Mouse (Mus musculus) layer of hippocampus, postnatal 14 days (tissue): ENCODE measurements around the gene Kcnh4. TPM values are rescaled to one million over a fixed set of nuclear protein-coding genes. Genes with fewer than 3 reads are reported as not detected.

ENCODE experiments used
- DNase-seq, 2 experiments: peaks; one replicate each; pipeline ENCODE4 v3.0.0; 2021 to 2022; ENCODE audit warnings: low spot score in 2 of 2, mixed read lengths in 1 of 2
- long read RNA-seq, 2 experiments: library from polyadenylated mRNA; stranded (forward); transcript quantifications; one replicate each; pipeline ENCODE4 v2.0.0; 2021
- total RNA-seq, 2 experiments: library from RNA; stranded (reverse); gene quantifications; 2 replicates each; pipeline ENCODE4 v1.2.3; 2021

The Kcnh4 gene
- total RNA-seq: 1 to 10 TPM; 1.0 to 1.3 TPM
- long read RNA-seq, experiment 1, partial matches to known transcripts: 2 of 2 reads
- long read RNA-seq, experiment 1, other reads (novel, unspliced or antisense): 0 of 2 reads
- long read RNA-seq, experiment 2: 0 reads

GRCm38 (mm10) chr11:100759611-100760233 is at the start of gene Kcnh4:
Kcnh4 (minus strand) TSS chr11:100759942.
- DNase-seq: peak in 1 of 2 experiments; percentile 87

DNA sequence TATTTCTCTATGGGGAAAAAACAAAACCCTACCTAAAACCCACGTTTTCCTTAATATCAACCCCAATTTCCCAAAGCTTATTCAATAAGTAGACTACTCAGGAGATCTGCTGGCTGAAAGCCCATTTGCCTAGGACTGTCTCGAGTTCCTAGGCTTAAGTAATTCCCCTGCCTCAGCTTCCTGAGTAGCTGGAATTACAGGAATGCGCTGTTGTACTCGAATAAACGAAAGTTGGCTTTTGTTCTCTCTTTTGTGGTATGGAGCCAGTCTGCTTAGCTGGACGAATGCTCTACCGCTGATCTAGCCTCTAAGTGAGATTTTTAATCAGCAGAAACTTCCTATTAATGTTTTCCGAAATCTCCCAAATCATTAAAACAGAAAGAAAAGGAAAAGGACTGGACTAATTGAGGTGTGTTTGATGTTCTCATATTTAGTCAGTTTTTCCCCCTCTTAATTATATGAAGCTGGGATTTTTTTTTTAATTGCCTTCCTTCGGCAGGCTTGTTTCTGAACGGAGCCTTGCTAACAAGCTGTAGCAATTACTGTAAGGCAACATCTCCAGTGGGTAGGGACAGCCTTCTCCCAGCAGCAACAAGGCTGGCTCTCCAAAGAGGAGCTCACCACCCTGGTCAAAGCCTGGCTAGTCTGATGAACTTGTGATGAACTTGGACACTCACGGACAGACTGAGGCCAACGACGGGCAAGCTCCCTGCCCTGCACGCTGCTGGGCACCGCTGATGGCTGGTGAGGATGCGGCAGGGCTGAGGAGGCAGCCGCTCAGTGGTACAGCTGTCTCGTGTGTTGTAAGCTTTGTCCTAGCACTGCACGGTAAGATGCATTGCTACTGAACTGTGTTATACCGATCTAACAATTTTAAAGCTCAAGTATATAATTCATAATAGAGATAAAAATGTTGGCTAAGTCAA is 46.9 kb upstream of the Kcnh4 start:
- no peak for DNase-seq

DNA sequence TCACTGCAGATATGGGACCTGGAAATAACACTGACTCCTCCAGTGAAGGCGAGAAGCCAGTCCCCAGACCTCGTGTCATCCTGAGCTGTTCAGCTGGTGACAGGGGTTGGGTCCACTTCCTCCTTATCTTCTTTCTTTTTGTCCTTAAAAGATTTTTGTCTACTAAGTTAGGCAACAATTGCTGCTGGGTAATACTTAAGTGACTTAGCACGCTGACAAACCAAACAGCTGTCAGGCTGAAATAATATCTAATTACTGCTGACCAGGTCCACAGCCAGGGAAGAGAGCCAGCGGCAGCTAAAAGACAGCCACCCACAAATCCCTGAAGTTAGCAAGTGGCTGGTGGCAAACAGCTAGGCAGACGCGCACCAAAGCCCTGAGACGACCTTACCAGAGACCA is 45.8 kb upstream of the Kcnh4 start:
- no peak for DNase-seq

GRCm38 (mm10) chr11:100804409-100804808 is 44.7 kb upstream of the Kcnh4 start:
- no peak for DNase-seq

GRCm38 (mm10) chr11:100799426-100799825 is 39.7 kb upstream of the Kcnh4 start:
- DNase-seq: no peak

- DNase-seq: no peak
Measured at GRCm38 (mm10) chr11:100796585-100796984, 36.8 kb upstream of the Kcnh4 start.

DNA sequence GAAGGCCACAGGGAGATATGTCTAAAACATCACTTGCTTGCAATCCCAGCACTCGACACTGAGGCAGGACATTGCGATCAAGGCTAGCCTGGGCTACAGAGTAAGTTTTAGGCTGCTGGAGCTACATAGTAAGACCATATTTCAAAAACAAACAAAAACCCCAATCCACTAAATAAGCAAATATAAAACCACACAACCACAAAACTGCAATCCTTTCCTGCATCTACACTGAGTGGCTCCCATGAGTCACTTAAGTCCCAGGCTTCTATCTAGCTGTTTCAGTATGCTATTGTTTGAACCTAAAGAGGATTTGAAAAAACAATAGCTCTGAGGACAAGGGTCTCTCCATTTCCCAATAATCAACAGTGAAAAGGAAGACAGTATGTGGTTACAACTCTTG is 35.6 kb upstream of the Kcnh4 start:
- no peak for DNase-seq

- peak in 1 of 2 experiments; percentile 72 for DNase-seq
Measured at GRCm38 (mm10) chr11:100791457-100792049, 31.8 kb upstream of the Kcnh4 start.

DNA sequence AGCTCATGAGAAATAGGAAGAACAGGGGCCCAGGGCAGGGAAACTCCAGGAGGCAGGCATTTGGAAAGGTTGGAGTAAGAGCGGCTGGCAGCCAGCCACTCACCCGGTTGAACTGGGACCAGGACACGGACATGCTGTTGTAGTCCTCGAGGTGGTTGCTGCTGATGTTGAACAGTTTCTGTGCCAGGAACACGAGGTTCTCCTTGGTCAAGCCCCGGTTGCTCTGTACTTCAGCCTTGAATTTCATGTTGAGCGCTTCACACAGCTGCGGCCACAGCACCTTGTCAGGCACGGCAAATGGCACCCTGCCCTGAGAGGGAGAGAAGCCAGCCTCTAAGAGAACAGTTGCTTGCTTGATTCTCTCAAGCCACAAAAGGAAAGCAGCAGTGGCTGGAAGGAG is 30.9 kb upstream of the Kcnh4 start:
- DNase-seq: peak; percentile 51 to 84

DNA sequence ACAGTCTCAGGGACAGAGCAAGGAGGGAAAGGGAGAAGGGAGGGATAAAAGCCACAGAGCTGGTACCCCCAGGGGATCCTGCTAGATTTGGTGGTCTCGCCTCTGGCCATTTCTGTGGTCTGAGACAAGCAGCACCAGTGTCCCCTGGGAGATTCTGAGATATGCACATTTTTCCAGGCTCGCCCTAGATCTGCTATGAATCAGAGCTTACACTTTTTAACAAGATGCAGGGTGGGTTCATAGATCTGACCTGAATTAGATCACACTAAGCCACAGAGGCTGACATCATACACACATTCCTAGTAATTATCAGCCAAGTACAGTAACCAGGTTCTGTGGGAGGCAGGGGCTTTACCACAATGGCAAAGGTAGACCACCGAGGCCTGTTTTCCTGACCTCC is 30.0 kb upstream of the Kcnh4 start:
- no peak for DNase-seq

DNA sequence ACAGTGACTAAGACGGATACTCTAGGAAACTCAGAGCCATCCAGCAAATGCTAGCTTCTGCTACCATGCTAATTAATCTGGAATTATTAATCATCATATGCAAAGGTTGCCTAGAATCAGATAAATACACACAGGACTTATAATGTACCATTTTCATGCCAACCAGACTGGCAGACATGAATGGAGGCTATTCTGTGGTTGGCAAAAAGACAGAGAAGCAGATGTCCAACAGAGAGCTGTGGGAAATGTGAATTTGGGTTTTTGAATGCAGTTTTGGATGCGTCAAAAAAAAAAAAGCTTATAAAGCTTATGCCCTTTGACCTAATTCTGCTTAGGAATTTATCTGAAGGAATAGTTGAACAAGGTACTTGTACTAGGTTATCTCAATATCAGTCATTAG is 26.0 kb upstream of the Kcnh4 start:
- peak in 1 of 2 experiments; percentile 58 for DNase-seq

GRCm38 (mm10) chr11:100784286-100784685 is 24.5 kb upstream of the Kcnh4 start:
- no peak for DNase-seq

DNA sequence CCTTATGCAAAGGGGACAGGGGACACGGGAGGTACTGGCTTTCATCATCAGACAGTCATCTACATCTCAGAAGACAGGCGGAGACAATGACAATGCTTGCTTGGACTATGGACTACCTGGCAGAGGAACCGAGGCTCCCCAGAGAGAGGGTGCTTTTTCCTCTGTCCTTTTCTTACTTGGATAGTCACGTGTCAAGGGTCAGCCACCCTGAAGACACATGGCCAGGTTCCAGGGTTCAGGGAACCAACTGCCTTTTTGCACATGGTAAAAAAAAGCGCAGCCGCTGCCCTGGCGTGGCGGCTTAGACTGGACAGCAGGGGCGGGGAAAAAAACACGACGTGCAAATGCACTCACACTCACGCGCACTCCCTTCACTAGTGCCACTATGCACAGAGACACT is 22.8 kb upstream of the Kcnh4 start:
- no peak for DNase-seq

GRCm38 (mm10) chr11:100781763-100782475 is 22.2 kb upstream of the Kcnh4 start:
- no peak for DNase-seq

GRCm38 (mm10) chr11:100780247-100780646 is 20.5 kb upstream of the Kcnh4 start:
- no peak for DNase-seq

DNA sequence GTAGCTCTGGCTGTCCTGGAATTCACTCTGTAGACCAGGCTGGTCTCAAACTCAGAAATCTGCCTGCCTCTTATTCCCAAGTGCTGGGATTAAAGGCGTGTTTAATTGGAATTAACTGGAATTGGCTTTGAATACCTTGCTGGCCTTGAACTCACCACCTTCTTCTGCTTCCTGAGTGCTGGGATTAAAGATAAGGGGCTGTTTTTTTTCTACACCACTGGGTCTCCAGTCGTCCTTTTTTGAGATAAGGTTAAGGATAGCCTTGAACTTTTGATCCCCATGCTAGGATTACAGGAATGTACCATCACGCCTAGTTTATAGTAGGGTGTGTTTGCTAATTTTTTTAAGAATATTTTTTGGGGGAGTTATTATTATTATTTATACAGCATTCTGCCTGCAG is 18.3 kb upstream of the Kcnh4 start:
- DNase-seq: no peak

DNA sequence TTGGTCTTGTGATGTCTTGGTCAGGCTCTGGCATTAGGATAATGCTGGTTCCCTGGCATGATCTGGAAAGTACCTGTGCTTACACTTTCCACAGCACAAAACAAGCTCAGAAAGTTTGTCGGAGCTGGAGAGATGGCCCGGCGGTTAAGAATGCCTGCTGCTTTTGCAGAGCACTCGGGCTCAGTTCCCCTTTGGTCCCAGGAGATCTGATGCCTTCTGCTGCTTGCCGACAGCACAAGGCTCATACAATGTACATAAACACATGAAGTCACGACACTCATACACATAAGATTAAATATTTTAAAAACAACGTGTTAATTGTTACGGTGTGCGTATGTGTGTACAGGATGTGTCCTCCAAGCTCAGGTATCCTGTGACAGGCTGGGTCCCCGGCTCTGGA is 16.2 kb upstream of the Kcnh4 start:
- no peak for DNase-seq

DNA sequence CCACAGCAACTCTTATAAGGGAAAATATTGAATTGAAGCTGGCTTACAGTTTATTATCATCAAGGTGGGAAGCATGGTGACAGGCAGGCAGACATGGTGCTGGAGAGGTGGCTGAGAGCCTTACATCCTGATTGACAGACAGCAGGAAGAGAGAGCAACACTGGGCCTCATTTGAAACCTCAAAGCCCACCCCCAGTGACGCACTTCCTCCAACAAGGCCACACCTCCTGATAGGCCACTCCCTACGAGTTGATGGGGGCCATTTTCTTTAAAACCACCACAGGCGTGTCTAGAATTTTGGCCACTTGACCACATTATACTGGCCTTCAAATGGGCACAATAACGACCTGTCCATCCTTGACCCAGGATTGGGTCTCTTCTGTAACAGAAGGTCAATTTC is 14.5 kb upstream of the Kcnh4 start:
- no peak for DNase-seq

DNA sequence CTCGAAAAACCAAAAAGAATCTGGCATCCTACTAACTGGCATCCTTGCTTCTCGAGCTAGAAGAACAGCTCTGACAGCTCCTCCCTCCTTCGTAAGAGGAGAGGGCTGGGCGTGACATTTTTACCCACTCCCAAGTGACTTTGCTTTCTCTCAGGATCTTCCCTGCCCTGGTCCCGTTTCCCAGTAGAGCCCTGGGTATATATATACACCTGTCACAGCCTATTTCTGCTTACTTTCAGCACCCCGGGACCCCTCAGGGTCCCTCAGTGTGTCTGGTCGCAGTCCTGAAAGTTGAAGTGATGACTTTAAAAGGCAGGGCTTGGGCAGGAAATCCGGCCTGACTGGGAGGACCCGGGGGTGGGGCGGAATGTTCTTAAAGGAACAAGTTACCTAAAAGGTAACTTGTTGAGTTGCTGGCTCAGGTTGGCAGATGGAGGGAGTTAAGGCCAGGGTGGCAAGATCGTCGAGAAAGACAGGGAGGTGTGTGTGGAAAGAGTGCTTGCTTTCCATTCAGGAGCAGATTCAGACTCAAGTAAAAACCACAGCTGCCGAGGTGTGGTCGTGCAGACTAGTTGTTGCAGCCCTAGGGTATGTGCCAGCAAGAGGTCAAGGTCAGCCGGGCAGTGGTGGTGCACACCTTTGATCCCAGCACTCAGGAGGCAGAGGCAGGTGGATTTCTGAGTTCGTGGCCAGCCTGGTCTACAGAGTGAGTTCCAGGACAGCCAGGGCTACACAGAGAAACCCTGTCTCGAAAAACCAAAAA is 11.1 kb upstream of the Kcnh4 start, which contains the start of gene Ghdc:
TSS of gene Ghdc (minus strand) at position 312 of the 763 bp plus-strand sequence.
- DNase-seq: peak; percentile 52 to 77

- no peak for DNase-seq
Measured at GRCm38 (mm10) chr11:100769980-100770379, 10.2 kb upstream of the Kcnh4 start.
